Mouse (Mus musculus) layer of hippocampus, postnatal 36 days (tissue): ENCODE results near the gene Rhox13. TPM values are rescaled to one million over a fixed set of nuclear protein-coding genes. Genes with fewer than 3 reads are reported as not detected.

Experiments used
- DNase-seq, 2 experiments: peaks; one replicate each; pipeline ENCODE4 v3.0.0; 2022
- total RNA-seq, 2 experiments: library from RNA; stranded (reverse); gene quantifications; 2 replicates each; pipeline ENCODE4 v1.2.3; 2021

Rhox13 gene
- total RNA-seq: not detected

DNA sequence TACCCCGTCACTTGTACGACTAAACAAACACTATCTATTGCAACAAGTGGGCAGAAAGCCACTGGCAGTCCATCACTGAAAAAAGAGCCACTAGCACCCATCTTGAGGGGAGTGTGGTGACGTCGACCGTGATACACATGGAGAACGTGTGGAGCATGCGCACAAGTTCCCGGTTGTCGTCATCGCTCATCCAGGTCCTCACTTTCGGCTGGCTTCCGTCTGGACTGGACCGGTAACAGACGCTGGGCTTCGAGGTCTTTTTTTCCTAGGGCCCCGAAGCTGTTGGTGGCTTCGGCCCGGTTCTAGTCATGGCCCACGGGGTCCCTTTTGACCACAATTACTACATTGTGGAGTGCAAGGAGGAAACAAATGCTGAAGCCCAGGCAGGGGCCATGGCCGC is at the start of gene Rhox13:
Gene Rhox13 (plus strand): TSS at position 238 of the 400 bp plus-strand sequence.
- DNase-seq: no peak

DNA sequence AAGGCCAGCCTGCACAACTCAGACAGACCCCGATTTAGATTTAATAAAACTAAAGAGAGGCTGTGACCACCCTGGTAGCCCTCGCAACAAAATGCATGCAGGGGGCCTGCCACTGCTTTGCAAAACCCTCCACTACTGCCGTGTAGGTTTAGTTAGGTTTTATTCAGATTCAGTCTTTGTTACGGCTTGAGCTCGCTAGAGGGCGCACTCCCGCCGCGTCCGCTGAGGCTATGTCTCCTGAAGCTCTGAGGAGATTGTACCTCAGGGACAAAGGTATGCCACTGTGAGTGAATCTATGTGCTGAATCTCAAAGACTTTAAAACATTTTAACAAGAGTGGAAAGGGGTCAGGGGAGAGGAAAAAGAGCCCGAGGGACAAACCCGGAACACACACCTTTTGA is 36.8 kb upstream of the Rhox13 start:
- DNase-seq: peak; percentile 3 to 16

DNA sequence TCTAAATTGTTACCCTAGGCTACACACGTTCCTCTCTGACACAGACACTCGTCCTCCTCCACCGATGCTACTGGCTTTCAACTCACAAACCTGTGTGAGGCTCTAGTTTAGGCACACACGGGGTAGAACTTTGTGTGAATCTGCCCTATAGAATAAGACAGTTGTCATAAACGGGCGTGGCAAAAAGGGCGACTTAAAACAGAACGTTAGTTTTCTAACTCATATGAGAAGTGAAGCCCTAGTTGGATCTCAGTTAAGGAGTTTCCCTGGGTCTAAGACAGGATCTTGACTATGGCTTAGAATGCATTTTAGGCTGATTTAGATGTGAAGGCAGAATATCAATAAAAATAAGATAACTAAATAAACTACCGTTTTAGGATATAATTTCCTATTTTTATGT is 36.0 kb upstream of the Rhox13 start, which contains the start of gene Rhox11:
Gene Rhox11 (minus strand): TSS at position 101 of the 400 bp plus-strand sequence.
- DNase-seq: no peak

- no peak for DNase-seq
These were observed 10.2 kb upstream of the Rhox13 start, which contains the start of gene Rhox12 for GRCm38 (mm10) chrX:38110807-38111206. Rhox12 (minus strand) TSS chrX:38110907.

- no peak for DNase-seq
These were observed 459 bp downstream of the Rhox13 start for GRCm38 (mm10) chrX:38121478-38121877.

GRCm38 (mm10) chrX:38159097-38159496 is 38.1 kb downstream of the Rhox13 start:
- no peak for DNase-seq

- DNase-seq: no peak
These were observed 44.3 kb downstream of the Rhox13 start for GRCm38 (mm10) chrX:38165315-38165714.

GRCm38 (mm10) chrX:38166064-38166463 is 45.0 kb downstream of the Rhox13 start:
- DNase-seq: no peak

- DNase-seq: no peak
These were observed 45.6 kb downstream of the Rhox13 start for GRCm38 (mm10) chrX:38166592-38166991.

Other genes with a start within 250 kb of the Rhox13 start
- not detected for gene Rhox8, start 242.3 kb upstream of the Rhox13 start, total RNA-seq
- not detected for gene Rhox7b, start 224.0 kb upstream of the Rhox13 start, total RNA-seq
- not detected for gene Rhox9, start 219.4 kb upstream of the Rhox13 start, total RNA-seq
- not detected for gene Btg1-ps1, start 102.4 kb upstream of the Rhox13 start, total RNA-seq
- not detected for gene Btg1-ps2, start 78.1 kb upstream of the Rhox13 start, total RNA-seq
- not detected for gene Rhox10, start 54.7 kb upstream of the Rhox13 start, total RNA-seq
- not detected for gene Rhox11, start 36.1 kb upstream of the Rhox13 start, total RNA-seq
- not detected for gene Rhox12, start 10.3 kb upstream of the Rhox13 start, total RNA-seq
- gene Zbtb33, start 68.6 kb downstream of the Rhox13 start, total RNA-seq: 10 to 100 TPM; 24.0 to 25.8 TPM
- gene Tmem255a, start 131.2 kb downstream of the Rhox13 start, total RNA-seq: 10 to 100 TPM; 20.0 to 24.1 TPM
- gene Atp1b4, start 195.0 kb downstream of the Rhox13 start, total RNA-seq: not detected